Mouse (Mus musculus) ZHBTc4 (cell line): Measurements from ENCODE around the gene Rgs19.

Experiments used
- DNase-seq: peaks from one replicate; pipeline ENCODE4 v3.0.0-alpha.2; 2011; ENCODE audit warnings: low read depth, low spot score

The Rgs19 gene

DNA sequence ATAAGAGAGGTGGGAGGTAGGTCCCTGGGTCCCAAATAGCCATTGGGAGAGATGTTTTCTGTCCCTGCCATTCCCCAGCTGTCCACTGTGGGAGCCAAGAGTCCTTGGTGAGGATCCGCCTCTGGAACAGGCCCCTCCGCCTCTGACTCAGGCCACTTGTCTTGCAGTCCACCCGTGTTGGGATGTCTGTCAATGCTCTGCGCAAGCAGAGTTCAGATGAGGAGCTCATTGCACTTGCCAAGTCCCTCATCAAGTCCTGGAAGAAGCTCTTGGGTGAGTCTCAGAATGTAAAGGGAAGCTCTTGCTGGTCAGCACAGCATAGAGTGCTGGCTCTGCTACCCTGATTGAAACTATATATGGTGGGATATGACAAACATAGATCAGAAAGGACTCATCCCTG is 10.4 kb downstream of the Rgs19 start:
- no peak for DNase-seq

DNA sequence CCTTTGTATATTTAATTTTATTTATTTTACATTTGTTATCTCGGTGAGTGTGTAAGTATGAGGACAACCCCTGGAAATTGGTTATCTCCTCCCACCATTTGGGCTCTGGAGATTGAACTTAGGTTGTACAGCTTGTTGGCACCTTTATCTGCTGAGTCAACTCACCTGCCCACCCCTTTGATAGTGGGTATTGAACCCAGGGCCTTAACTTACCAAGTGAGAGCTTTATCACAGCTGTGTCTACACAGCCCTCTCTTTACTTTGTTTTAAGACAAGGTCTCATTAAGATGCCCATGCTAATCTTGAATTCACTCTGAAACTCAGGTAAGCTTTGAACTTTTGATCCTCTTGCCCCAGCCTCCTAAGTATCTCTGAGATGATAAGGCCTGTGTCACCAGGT is 11.8 kb downstream of the Rgs19 start:
- no peak for DNase-seq

DNA sequence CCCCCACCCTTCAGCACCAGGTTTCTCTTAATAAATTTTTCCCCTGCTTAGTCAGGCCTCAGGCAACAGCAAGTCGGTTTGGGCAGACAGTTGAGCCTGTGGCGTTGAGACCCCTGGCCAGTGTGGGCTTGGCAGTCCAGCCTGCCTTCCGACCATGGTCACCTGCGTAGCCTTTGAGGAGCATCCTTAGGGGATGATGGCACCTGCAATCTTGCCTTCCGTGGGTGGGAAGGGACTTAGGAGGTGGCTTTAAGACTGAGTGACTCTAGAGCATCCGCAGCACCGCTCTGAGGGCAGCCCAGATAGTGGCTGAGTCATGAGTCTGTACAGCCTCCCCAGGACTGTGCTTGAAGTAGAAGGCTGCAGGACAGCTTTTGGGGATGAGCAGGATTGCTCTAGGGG is 13.1 kb downstream of the Rgs19 start:
- no peak for DNase-seq

DNA sequence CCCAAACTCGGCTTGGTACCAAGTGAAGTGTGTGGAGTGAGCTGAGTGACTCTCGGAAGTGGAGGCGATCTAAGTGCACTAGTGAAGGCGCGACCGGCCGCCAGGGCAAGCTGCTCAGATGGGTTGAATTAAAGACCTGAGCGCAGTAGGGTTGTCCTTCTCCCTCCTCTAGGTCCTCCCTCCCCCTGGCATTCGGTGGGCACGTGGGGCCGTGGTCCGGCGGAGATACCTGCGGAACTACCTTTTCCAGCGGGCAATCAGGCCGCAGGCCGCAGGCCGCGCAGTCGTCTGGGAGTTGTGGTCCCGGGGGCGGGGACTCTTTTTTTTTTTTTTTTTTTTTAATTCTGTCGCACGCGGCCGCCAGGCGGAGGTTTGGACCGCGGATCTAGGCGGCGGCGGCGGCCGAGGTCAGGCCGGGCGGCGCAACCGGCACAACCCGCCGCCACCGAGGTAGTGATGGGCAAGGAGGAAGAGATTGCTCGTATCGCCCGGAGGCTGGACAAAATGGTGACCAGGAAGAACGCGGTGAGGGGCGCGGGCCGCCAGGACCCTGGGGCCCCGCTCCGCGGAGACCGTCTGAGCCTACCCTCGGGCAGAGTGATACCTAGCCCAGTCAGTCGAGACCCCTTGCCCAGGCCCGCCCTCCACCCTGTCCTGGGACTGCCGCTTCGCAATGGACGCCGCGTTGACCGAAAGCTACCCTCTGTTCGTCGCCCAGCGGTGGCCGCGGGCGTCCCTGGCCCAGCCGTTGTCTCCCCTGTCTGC is 13.6 kb downstream of the Rgs19 start, which contains the start of gene Tcea2:
Gene Tcea2 (plus strand): TSS at position 360 of the 765 bp plus-strand sequence.
- DNase-seq, result peak; percentile 80

DNA sequence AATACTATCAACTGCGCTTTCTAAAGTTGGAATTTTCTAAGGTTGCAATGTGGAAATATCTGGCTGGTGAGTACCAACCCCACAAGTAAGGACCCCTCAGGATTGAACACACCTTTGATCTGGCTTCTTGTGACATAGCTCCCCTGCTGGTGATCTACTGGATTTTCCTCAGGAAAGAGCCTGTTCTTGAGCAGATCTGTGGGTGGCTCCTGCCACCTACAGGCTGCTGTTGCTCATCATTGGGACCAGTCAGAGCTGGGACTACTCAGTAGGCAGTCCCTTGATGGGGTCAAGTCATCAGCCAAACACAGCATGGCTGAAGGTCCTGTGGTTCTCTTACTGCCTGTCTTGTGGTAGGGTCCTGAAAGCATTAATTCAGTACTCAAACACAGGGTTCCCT is 15.0 kb downstream of the Rgs19 start:
- DNase-seq, result peak; percentile 93

DNA sequence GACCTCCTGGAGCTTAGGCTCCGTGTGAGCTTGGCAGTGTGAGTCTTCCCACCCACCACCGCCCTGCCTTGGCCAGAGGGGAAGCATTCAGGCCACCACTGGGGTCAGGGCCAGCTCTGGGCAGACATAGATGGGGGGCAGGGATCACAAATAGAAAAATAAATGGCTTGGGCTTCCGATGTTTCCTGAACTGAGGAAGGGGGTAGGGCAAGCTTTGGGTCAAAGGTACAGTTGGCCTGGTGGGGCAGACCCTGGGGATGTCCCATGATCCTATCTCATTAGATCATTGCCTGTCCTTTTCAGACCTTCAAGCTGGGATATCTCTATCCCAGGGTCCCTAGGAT is 16.1 kb downstream of the Rgs19 start:
- DNase-seq, result no peak

- peak; percentile 27 for DNase-seq
Observed at GRCm38 (mm10) chr2:181677096-181677754, 16.6 kb downstream of the Rgs19 start.

DNA sequence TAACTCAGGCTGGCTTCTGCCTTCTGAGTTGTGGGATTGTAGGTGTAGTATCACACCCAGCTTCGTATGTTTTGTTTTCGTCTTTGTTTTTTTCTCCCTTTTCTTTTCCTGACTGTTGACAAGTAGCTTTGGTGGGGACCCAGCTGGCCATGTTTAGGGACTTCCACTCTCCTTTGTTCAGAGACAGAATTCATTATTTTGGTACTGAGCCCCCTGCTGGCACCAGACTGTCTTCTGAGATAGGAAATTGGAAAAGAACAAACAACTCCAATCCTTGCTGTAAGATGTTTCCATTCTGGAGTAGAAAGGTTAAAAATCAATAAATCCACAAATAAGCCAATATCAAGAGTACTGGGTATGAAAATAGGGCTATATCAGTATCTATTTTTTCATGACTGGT is 17.4 kb downstream of the Rgs19 start:
- no peak for DNase-seq

DNA sequence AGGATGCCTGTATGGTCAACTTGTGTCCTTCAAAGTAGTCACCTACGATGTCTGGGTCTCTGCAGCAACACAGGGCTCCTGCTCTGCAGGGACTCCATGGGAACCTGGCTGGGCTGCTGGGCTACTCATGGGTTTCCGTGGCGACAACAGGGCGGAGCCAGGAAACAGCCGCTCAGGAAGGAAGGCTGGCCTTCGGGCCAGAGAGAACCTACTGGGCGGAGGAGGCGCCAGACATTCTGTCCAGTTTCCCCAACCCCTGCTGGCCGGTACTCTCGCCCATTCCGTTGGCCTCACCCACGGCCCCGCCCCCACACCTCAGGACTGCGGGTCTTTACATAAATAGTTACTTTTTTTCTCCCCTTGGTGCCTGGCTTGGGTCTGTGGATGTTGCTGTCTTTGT is 18.3 kb downstream of the Rgs19 start:
- peak; percentile 58 for DNase-seq

GRCm38 (mm10) chr2:181674934-181675333 is 18.8 kb downstream of the Rgs19 start:
- no peak for DNase-seq

DNA sequence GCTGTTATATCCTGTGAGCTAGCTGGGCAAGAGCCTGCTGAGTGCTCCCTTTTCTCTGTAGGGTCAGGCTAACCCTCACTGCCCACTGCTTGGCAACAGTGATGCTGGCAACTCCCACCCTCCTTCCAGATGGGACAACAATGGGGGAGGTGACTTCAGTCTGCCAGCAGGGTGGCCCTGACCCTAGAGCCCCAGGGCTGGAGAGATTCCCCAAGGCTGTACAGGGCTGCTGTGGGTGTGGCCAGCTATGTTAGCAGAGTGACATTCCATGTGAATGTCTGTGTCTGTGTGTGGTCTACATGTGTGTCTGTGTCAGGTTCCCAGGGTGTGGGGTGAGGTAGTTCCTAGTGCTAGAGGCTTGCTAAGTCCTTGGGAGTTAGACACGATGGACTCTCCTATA is 20.3 kb downstream of the Rgs19 start:
- DNase-seq, result peak; percentile 65

DNA sequence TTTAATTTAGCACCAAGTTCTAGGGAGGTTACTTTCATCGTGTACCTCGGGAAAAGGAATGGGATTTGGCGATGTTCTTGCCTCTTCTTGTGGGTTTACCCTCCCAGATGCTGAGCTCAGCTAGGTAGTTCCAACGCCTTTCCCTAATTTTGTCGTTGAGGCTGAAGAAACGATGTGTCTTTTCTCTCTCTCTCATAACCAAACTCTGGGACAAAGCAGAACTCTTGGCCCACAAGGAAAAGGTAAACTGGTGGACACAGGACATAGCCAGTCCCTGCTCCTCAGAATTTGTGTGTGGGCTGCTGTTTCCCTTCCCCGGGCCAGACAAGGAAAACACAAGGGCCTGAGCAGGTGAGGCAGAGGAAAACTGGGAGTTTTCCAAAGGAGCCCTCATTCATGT is 21.8 kb downstream of the Rgs19 start:
- DNase-seq, result no peak

GRCm38 (mm10) chr2:181671326-181671725 is 22.5 kb downstream of the Rgs19 start, which contains the start of gene Sox18:
TSS of gene Sox18 (minus strand) at chr2:181671640.
- peak; percentile 73 for DNase-seq

DNA sequence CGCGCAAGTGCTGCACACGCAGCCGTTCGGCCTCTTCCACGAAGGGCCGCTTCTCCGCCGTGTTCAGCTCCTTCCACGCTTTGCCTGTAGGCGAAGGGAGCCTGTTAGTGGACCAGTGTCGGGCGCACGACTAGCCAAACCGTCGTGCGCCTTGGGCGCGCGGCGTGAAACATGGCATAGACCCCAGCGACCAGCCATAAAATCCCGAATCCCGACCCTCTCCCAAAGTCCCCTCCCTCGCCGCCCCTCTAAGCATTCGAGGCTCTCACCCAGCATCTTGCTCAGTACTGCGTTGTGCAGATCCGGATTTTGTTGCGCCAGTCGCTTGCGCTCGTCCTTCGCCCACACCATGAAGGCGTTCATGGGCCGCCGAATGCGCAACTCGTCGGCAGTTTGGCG is 22.9 kb downstream of the Rgs19 start:
- DNase-seq, result no peak

DNA sequence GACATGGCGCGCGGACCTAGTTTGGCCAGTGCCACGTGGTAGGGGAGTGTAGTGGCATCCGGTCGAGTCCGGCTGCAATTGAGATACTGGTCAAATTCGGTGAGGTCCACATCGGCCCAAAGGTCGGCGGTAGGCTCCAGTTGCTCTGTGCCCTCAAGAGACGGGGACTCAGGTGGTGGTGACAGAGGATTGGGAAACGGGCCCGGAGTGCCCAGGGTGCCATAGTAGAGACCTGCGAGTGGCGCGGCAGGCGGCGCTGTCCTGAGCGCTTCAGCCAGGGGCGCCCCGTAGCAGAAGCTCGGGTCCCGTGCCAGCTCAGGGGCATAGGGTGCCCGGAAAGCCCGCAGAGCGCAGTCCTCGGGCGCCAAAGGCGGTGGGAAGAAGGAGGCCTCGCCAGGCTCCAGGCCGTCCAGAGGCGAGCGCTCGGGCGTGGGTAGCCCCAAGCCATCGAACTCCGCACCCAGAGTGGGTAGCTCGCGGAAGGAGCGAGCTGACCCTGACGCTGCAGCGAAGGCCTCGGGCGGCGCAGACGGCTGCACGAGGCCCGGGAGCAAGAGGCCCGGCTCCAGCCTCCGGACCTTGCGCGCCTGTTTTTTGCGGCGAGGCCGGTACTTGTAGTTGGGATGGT is 23.4 kb downstream of the Rgs19 start:
- DNase-seq, result peak; percentile 69

- no peak for DNase-seq
Observed at GRCm38 (mm10) chr2:181663298-181663630, 30.5 kb downstream of the Rgs19 start.

DNA sequence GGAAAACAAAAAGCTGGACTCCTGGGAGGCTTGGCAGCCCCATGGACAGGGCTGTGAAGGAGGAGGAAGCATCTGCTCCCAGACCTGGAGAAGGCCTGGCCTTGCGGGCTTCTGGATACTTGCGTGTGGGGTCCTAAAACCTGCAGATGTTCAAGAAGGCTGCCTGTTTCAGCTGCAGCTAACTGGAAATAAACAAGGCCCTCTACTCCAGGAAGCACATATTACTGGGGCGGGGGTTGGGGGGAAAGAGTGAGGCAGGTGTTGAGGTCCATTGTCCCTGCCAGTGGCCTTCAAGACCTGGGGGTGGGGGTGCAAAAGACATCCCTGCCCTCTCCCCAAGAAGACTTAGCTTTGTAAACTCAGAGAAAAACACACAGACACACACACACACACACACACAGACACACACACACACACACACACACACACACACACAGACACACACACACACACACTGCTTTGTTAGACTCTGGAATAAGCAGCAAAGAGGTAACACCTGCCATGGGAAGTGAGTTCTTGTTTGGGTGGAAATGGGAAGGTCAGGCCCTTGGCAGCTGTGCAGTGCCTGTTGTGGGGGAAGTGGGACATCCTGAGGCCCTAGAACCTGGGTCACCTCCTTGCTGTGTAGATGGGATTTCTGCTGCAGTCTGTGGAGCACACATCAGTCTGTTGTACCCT is 31.0 kb downstream of the Rgs19 start:
- DNase-seq, result no peak

DNA sequence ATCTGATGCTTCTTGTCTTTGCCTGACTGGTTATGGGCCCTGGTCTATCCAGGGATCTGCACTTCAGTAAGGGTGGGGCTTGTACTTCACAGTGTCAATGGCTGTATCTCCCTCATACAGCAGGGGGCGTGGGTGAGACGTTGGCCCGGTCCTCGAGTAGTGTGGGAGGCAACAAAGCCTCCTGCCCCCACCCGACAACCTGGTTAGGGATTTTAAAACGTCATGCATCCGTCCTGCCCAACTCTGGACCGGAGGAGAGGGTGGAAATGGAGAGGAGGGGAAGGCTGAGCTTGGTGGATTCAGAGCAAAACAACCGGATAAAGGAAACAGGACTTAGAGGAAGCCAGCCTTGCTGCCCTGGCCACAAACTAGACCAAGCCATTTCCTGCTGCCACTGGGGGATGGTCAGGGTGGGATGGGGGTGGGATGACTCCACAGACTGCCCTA is 34.1 kb downstream of the Rgs19 start:
- DNase-seq, result peak; percentile 93

GRCm38 (mm10) chr2:181658930-181659555 is 34.7 kb downstream of the Rgs19 start:
- peak; percentile 85 for DNase-seq

GRCm38 (mm10) chr2:181658528-181658927 is 35.2 kb downstream of the Rgs19 start:
- no peak for DNase-seq

- DNase-seq, result no peak
Observed at GRCm38 (mm10) chr2:181657441-181657840, 36.3 kb downstream of the Rgs19 start.

DNA sequence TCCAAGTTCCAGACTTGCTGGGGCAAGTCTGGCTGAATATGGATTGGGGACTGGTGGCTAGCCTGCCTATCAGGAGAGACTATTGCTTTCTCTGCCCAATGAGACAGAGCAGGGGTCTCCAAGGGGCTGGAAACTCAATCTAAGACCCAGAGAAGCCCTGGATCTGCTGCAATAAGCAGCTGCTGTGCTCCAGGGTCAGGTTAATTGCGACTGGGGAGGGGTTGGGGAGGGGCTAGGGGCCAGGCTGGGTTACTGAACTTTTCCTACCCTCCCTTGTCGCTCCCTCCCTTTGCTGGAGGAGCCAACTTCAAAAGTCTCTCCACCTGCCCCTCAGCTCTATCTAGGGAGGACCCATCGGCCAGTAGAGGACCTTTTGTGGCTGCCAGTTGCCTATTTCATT is 37.0 kb downstream of the Rgs19 start, which contains the start of gene Gm29797:
Gene Gm29797 (plus strand): TSS at position 301 of the 400 bp plus-strand sequence.
- no peak for DNase-seq
